Mouse (Mus musculus) adrenal gland, postnatal 14 days (tissue): ENCODE measurements around the gene Ppp1r3e. TPM values are rescaled to one million over a fixed set of nuclear protein-coding genes. Genes with fewer than 3 reads are reported as not detected.
A peak's percentile ranks its signal among the peaks of the same experiment; 100 is the strongest.

ENCODE experiments used
- DNase-seq: peaks from one replicate; pipeline ENCODE4 v3.0.0; 2021; ENCODE audit warnings: mixed read lengths
- total RNA-seq: library from RNA; stranded (reverse); gene quantifications from 2 replicates; pipeline ENCODE4 v1.2.3, GENCODE M21; 2021

Gene Ppp1r3e
- total RNA-seq, 1 experiment from 2014 or later, result 14.0 TPM

DNA sequence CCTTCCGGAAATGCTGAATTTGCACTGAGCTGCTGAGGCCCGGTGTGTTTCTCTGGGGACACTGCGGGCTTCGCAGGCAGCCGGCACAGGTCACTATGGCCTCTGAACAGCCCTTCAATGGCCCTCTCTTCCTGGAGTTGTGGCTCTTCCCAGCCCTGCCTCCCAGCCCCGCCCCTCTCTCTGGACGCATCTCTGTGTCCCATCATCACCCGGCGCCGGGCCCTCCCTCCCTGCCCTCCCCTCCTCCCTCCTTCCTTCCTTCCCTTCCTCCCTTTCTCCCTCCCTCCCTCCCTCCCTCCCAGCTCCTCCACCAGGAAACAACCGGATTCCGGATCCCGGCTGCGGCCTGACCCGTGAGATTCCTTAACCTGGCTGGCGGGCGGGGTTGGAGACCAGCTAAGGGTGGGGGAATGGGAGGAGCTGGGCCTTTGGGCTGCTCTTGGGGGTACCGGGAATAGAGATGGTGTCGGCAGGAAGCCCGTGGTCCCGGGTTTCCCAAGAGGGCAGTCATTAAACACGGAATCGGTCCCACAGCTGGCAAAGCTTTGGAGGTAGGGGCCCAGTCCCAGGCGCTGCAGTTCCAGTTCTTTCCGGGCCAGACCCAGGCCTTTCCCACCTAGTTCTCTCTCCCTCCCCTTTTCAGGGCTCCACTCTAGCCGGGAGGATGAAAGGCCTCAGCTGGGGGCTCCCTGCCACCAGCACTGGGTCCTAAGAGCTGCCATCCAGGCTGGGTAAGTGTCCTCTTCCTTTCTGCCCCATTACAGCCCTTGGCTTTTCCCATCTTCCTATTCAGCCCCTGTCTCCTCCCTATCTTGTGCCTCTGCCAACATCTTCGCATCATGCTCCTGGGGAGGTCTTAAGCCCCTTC is 6.0 kb upstream of the Ppp1r3e start, which contains the start of the genes Bcl2l2 and Gm20521:
Gene Bcl2l2 (plus strand): TSS at position 224 of the 868 bp plus-strand sequence.
Gene Gm20521 (plus strand): TSS at position 288 of the 868 bp plus-strand sequence.
- DNase-seq, result peak; percentile 96

DNA sequence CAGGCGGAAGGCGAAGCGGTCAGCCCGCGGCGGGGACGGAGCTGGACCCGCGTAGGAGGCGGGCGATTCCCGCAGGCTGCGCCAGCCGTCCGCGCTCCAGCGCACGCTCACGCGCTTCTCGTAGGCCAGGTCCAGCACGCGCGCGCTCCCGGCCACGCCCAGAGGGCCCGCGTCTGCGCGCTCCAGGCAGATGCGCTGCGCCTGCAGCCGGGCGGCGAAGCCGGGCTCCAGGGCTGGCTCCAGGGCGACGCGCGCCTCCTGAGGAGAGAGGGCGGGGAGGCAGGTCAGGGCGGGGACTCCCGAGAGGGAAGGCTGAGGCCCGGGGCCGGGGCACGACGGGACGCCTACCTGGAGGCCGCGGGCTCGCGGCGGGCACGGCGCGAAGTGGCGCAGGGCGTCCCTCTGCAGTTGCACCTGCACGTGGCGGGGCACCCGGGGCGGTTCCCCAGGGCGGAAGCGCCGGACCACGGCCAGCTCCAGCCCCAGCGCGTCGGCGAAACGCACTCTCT is 757 bp downstream of the Ppp1r3e start:
- peak; percentile 96 for DNase-seq

DNA sequence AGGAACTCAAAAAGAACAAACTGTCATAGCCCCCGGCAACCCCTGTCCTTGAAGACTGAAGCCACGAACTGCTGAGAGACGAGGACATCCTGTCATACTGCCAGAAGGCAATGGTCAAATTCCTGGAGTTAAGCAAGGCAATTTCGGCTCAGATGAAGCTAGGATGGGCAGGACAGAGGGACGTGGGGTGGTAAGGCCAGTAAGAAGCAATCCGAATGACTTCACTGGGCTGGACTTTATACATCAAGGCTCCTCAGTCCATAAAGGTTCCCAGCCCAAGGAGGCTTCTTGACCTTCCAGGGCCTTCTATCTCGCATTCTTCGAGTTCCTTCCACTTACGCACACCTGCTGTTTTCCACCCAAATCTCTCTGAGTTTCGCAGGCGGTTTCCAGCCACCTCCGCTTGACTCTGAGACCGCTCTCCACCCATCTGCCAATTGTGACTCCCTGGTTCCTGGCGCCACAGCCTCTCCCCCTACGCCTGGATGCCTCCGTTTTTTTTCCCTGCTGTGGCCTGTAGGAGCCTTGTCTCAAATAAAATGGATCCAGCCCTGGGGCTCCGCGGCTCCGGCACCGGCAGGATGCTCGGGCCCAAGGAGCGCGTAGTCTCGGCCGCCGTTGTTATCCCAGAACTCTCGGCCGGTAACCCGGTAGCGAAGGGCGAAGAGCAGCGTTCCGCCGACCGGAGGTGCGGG is 1.4 kb downstream of the Ppp1r3e start:
- peak; percentile 41 for DNase-seq

DNA sequence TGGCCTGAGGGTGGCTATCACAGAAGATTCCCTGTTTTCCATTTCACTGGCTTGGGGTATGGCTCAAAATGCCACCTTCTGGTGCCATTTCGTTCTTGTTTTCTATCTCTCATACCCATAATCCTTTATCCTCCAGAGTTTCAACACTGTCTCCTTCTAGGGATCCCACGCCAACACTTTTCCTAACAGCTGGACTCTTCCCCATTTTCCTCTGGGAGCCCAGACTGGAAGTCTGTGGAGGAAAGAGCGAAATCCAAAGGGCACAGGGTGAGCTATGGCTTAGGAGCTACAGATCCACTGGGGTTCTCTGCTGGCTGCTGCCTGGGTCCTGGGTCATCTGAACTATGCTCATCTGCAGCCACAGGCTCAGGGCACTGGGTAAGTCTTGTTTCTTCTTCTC is 3.2 kb downstream of the Ppp1r3e start:
- no peak for DNase-seq

DNA sequence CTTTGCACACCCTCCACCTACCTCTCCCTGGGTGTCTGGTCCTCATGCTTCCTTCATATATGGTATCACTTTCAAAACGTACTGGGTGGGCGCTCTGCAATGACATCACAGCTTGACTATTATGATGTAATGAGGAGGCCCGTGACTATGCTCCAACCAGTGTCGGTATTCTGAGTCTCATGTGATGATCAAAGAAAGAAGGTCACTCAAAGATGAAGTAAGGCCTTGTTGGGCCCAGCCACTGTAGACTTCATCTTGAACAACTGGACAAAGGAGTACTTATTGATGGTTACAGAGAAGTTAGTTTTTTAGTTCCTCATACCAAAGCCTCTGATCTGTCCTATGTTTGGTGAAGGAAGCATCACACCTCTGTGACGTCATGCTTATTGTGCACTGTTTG is 6.5 kb downstream of the Ppp1r3e start, which contains the start of gene Homez:
Gene Homez (minus strand): TSS at position 101 of the 400 bp plus-strand sequence.
- no peak for DNase-seq

DNA sequence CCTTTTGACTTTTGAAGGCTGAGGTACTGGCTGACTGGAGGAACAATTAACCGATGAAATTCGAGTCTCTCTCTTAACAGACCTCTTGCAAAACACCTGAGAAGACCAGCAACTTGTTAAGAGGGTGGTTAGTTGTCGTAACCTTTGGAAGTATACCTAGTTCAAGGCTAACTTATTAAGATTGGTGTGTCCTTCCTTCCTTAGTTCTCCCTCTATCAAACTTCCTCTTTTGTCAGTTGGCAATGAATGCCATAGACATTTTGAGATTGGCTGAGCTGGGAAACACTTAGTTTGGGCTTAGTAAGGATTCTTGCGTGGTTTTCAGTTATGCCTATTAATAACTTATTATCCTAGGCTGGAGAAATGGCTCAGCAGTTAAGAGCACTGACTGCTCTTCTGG is 9.3 kb downstream of the Ppp1r3e start:
- no peak for DNase-seq

DNA sequence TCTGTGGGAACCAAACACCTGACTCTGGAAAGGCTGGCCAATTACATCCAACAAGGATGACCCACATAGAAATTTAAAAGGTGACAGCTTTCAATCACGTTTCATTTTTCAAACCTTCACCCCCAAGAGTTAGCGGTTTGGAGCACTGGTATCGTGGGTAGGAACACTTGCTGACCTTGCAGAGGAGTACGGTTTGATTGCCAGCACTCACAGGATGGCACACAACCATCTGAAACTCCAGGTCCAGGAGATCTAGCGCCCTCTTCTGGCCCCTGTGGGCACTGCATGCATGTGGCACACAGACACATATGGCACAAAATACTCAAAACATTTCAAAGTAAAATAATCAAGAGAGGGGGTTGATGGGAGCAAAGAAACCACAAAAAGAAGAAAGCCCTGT is 10.4 kb downstream of the Ppp1r3e start:
- DNase-seq, result peak; percentile 52

DNA sequence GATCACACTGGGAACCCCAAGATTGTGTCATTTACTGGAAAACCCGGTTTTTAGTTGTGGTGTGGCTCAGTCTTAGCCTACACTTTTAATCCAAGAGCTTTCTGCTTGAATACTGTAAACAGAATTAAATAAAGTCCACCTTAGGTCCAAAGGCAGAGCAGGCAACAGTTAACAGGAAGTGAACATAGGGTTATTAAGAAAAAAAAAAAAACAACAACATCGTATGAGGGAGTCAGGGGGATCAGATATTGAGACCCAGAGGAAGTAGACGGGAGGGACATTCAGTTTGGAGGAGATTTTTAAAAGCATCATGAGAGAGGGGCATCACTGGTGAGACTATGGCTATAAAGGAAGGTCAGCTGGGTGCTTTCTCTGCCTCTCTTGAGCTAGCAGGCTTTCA is 11.1 kb downstream of the Ppp1r3e start:
- no peak for DNase-seq

DNA sequence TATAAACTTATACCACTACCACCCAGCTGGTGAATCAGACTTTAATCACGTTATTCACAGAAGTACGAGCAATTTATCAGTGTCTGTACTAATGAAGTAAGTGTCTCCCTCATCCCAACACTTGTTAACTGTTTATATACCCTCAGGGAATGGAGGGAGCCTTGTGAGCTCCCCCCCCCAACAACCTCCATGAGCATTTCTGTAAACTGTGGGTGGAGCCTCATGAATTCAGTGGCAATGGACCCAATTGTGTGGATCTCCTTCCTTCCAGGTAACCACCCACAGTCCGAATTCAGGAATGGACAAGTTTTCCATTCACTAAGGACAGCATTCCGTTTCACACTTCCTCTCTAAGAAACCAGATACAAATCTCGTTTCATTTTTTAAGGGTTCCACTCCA is 11.7 kb downstream of the Ppp1r3e start:
- no peak for DNase-seq

DNA sequence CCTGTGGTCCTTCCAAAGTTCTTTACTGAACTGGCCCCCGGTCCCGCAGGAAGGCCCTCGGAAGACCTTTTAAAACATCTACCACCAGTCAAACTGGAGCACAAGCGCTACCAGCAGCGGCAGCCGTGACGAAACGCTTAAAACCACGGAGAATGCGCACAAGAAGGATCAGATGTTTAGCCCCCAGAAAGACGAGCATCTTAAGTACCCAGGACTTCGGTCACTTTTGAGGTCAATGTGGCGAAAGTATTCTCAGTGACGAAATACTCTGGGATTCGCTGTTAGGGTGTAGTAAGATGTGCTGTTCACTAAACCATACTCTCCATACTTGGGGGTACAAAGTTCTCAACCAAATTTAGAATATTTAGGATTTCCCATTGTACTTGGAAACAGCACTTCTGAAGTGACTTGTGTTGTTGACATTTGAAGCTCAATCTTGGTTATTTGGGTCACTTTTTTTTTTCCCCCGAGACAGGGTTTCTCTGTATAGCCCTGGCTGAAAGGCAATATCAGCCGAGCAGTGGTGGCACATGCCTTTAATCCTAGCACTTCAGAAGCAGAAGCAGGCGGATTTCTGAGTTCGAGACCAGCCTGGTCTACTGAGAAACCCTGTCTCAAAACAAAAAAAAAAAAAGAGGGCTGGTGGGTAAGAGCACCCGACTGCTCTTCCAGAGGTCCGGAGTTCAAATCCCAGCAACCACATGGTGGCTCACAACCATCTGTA is 12.9 kb downstream of the Ppp1r3e start:
- DNase-seq, result no peak

DNA sequence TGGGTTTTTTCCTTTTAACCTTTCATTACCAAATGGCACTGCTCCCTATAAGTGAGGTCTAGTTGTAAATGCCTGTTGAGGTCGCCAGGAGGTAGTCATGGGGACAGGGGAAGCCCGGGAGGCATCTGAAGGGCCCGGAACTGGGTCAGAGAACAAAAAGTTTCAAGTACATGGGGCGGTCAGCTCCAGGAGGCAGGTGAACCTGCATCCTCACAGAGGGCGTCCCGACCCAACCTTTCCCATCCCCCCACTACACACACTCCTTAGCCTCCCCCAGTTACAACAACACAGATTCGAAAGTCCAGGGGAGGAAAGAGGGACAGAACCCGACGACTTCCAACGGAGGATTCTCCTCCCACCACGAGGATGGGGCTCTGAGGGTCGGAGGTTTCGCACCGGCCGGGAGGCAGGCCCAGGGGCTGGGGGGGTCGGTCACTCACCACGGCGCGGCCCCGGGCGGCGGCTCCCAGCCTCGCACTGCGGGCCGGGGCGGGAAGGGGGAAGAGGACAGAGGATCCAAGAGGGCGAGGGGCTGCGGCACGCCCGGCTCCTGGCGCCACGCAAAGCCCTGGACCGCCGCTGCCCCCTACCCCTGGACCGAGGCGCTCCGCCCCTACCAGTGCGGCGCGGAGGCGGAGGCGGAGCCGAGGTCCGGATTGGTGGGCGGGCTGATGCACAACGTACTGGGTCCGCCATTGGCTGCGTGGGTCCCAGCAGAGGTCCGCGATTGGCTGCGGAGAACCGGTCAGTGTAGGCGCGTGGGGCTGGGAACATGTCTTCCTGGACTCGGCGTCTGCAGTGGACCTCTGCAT is 13.6 kb downstream of the Ppp1r3e start:
- peak; percentile 96 for DNase-seq

DNA sequence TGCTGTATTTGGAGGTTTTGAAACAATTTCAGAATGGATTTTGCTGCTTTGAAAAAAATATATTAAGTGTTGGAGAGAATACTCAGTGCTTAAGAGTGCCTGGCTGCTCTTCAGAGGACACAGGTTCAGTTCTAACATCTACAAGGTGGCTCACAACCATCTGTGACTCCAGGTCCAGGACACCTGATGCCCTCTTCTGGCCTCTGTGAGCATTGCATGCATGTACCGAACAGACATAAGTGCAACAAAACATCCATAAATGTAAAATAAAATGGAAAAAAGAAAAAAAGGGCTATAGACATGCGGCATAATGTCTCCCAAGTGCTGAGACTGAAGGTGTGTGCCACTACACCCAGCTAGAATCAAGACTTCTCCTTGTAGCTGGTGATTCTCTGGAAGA is 16.8 kb downstream of the Ppp1r3e start:
- DNase-seq, result peak; percentile 75

DNA sequence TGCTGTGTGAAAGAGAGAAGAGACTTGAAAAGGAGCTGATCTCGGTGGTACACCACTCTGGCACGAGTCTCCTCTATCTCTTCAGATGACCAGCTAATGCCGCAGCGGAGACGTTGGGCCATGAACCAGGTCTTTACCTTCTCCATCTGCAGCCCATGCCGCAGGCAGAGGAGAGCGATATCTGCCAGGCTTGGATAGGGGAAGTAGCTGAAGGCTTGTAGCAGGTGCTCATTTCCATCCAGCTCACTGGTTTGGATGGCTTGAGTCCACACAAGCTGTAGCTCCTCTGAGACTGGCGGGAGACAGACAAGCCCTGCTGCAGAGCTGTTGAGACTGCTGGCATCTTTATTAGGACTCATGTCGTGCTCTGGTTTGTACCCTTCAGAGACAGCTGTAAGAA is 19.5 kb downstream of the Ppp1r3e start:
- DNase-seq, result no peak

DNA sequence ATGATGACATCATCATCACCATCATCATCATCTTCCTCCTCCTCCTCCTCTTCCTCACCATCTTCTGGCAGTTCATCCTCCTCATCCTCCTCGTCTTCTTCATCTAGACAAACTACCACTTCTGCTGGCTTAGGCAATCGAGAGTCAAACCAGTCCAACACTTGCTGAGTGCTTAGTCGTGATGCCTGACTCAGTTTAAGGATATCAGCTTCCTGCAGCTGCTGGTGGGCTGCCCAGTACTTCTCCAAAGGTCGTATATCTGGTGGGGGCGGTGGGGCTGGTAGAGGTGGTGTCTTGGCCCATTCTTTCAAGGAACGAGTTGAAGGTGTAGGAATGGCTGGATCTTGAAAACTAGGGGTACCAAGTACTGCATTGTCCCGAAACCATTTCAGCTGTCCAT is 20.6 kb downstream of the Ppp1r3e start:
- no peak for DNase-seq

DNA sequence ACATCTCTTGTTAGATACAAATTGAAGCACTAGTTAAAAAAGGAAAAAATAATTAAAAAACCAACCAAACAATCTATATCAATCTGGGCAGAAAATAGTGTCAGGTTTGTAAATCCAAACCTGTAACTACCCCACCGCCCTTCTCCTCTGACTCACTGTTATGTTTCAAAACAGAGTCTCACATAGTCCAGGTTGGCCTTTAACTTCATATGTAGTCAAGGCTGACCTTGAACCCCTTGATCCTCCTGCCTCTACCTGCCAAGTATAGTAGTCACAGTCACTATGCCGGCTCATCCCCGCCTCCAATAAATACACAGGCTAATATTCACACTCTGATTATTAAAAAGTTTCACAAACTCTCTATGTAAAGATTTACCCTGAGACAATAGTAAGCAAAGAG is 21.6 kb downstream of the Ppp1r3e start:
- no peak for DNase-seq

DNA sequence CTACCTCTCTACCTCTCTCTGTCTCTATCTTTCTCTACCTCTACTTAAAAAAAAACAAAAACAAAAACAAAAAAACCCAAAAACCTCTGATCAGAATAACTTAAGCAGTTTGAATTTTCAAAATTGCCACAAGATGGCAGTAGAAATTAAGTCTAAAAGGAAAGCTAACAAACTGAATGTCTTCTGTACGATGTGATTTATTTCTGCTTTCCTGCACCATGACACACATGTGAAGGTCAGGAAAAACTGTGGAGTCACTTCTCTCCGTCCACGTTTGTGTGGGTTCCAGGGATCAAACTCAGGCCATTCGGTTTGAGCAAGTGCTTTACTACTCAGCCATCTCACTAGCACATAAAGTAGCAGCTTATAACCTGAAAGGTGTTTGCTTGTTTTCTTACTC is 33.9 kb downstream of the Ppp1r3e start:
- DNase-seq, result peak; percentile 60

DNA sequence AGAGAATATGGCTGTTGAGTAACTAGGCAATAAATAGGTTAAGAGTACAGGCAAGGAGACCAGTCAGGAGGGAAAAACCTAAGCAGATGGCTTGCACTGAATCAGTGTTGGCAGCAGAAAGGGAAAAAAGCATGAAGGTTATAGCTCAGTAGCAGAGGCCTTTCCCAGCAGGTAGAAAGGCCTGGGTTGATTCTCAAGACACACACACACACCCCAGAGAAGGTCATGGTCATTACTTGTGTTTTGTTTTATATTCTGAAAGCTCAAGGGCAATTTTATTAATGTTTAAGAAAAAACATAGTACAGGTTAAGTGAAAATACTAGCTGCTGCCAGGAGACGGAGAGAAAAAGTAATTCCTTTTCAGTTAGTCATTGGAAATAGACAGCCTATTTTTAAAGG is 53.6 kb downstream of the Ppp1r3e start:
- DNase-seq, result no peak
